Mouse (Mus musculus): ENCODE data around the gene Olfr402. TPM values are rescaled to one million over a fixed set of nuclear protein-coding genes. Genes with fewer than 3 reads are reported as not detected.
"Not testable (repeated sequence)": the region's sequence is repeated elsewhere in the genome, so short reads cannot be mapped to it uniquely, and the experiment has no call there.

Gene Olfr402
- not detected in 2 replicates for total RNA-seq (2017)

DNA sequence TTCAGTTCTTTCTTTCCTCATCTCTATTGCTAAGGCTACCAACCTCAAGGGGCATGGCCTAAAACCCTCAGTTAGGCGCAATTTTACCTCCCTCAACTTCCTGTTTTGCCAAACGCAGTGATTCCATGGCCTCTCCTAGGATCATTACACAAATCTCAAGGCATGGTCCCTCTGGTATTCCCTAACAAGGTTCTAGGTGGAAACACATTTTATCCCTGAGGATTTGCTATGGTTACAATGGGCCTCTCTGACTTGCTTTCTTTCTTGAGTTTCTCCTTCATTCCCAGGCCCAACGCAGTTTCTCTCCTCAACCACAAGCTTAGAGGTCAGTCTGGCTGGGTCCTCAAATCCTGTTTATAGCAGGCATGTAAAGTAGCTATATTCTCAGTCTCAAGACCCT, at the start of gene Olfr402:
Gene Olfr402, plus strand, starts transcription at position 301 of the 400 bp plus-strand sequence.
- no peak for ATAC-seq (replicated peaks in 1 of 2; ENCODE audit: insufficient read depth in 1 of 2, low FRiP score in 2 of 2, low TSS enrichment in 1 of 2, low read depth in 1 of 2, poor library complexity in 2 of 2, severe bottlenecking in 2 of 2)

DNA sequence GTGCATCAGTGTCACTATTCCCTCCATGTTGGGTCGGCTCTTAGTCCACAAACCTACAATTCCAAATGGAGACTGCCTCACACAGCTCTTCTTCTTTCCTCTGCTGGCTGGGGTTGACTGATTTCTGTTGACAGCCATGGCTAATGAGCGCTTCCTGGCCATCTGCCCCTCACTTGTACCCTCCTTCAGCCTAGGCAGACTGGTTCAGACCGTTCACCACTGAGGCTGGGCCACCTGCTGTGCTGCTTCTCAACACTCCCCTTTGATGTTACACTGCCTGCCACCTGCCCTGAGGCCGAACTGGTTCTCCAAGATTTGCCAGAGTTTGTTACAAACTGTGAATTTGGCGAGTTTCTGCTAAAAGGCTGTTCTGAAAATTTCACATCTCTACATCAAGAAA, 48.3 kb upstream of the Olfr402 start:
- no peak for ATAC-seq (replicated peaks in 1 of 2; ENCODE audit: insufficient read depth in 1 of 2, low FRiP score in 2 of 2, low TSS enrichment in 1 of 2, low read depth in 1 of 2, poor library complexity in 2 of 2, severe bottlenecking in 2 of 2)

DNA sequence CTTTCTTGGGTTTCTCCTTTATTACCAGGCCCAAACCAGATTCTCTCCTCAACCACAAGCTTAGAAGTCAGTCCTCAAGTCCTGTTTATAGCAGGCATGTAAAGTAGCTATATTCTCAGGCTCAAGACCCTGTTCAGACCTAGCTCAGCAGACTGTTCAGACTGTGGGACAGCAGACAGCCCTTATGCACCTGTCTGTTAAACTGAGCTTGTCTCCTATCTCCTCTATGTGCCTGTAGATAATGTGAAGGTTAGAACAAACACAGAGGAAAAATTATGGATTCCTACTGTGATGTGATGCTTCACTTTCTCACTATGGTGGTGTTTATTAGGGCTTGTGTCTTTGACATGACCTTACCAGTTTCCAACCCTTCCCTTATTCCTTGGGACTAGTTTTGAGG, 39.9 kb upstream of the Olfr402 start, which contains the start of gene Olfr401:
Gene Olfr401, plus strand, starts transcription at position 301 of the 400 bp plus-strand sequence.
- ATAC-seq (replicated peaks in 1 of 2; ENCODE audit: insufficient read depth in 1 of 2, low FRiP score in 2 of 2, low TSS enrichment in 1 of 2, low read depth in 1 of 2, poor library complexity in 2 of 2, severe bottlenecking in 2 of 2) = no peak

GRCm38 (mm10) chr11:74140001-74140400, 13.3 kb upstream of the Olfr402 start:
- not testable (repeated sequence) for ATAC-seq (replicated peaks in 1 of 2; ENCODE audit: insufficient read depth in 1 of 2, low FRiP score in 2 of 2, low TSS enrichment in 1 of 2, low read depth in 1 of 2, poor library complexity in 2 of 2, severe bottlenecking in 2 of 2)

- ATAC-seq (replicated peaks in 1 of 2; ENCODE audit: insufficient read depth in 1 of 2, low FRiP score in 2 of 2, low TSS enrichment in 1 of 2, low read depth in 1 of 2, poor library complexity in 2 of 2, severe bottlenecking in 2 of 2) = no peak
Measured at GRCm38 (mm10) chr11:74145866-74146265, 7.5 kb upstream of the Olfr402 start.

DNA sequence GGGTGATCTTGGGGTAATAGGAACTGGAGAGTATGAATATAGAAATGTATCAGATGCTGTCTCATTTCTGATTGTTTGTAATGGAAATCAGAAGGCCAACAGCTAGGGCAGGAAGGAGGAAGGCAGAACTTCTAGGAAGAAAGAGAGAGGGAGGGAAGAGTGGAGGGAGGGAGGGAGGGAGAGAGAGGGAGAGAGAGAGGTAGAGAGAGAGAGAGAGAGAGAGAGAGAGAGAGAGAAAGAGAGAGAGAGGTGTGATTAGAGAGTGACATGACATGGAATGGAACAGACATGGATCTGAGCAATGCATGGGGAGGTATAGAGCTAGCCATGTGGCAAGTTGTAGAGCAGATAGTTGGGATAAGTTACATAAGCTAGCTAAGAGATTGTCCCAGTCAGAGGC, 15.4 kb downstream of the Olfr402 start:
- ATAC-seq (replicated peaks in 1 of 2; ENCODE audit: insufficient read depth in 1 of 2, low FRiP score in 2 of 2, low TSS enrichment in 1 of 2, low read depth in 1 of 2, poor library complexity in 2 of 2, severe bottlenecking in 2 of 2) = no peak

- ATAC-seq (replicated peaks in 1 of 2; ENCODE audit: insufficient read depth in 1 of 2, low FRiP score in 2 of 2, low TSS enrichment in 1 of 2, low read depth in 1 of 2, poor library complexity in 2 of 2, severe bottlenecking in 2 of 2) = no peak
Measured at GRCm38 (mm10) chr11:74183168-74183567, 29.8 kb downstream of the Olfr402 start.

GRCm38 (mm10) chr11:74183745-74184144, 30.4 kb downstream of the Olfr402 start:
- no peak for ATAC-seq (replicated peaks in 1 of 2; ENCODE audit: insufficient read depth in 1 of 2, low FRiP score in 2 of 2, low TSS enrichment in 1 of 2, low read depth in 1 of 2, poor library complexity in 2 of 2, severe bottlenecking in 2 of 2)

GRCm38 (mm10) chr11:74185949-74186348, 32.6 kb downstream of the Olfr402 start, which contains the start of gene Olfr403:
Olfr403 (plus strand) TSS chr11:74186249.
- ATAC-seq (replicated peaks in 1 of 2; ENCODE audit: insufficient read depth in 1 of 2, low FRiP score in 2 of 2, low TSS enrichment in 1 of 2, low read depth in 1 of 2, poor library complexity in 2 of 2, severe bottlenecking in 2 of 2) = no peak

Other genes with a start within 250 kb of the Olfr402 start
- not detected in 2 replicates for gene Olfr395, start 244.2 kb upstream of the Olfr402 start, total RNA-seq (2017)
- not detected in 2 replicates for gene Olfr23, start 216.9 kb upstream of the Olfr402 start, total RNA-seq (2017)
- not detected in 2 replicates for gene Olfr397, start 192.7 kb upstream of the Olfr402 start, total RNA-seq (2017)
- not detected in 2 replicates for gene Olfr398, start 163.1 kb upstream of the Olfr402 start, total RNA-seq (2017)
- not detected in 2 replicates for gene Olfr139, start 97.0 kb upstream of the Olfr402 start, total RNA-seq (2017)
- gene Olfr399, start 96.9 kb upstream of the Olfr402 start, total RNA-seq (2017) = not detected in 2 replicates
- not detected in 2 replicates for gene Zfp616, start 83.6 kb upstream of the Olfr402 start, total RNA-seq (2017)
- gene Olfr401, start 39.8 kb upstream of the Olfr402 start, total RNA-seq (2017) = not detected in 2 replicates
- gene Olfr403, start 32.7 kb downstream of the Olfr402 start, total RNA-seq (2017) = not detected in 2 replicates
- gene Olfr43, start 57.9 kb downstream of the Olfr402 start, total RNA-seq (2017) = not detected in 2 replicates
- gene Olfr406, start 106.3 kb downstream of the Olfr402 start, total RNA-seq (2017) = not detected in 2 replicates
- not detected in 2 replicates for gene Olfr59, start 130.2 kb downstream of the Olfr402 start, total RNA-seq (2017)
- gene Olfr410, start 184.5 kb downstream of the Olfr402 start, total RNA-seq (2017) = not detected in 2 replicates
- not detected in 2 replicates for gene Olfr411, start 199.1 kb downstream of the Olfr402 start, total RNA-seq (2017)
- not detected in 2 replicates for gene Olfr412, start 208.5 kb downstream of the Olfr402 start, total RNA-seq (2017)

All from hematopoietic stem cell, adult 5-6 weeks (primary cell).